Mouse (Mus musculus): ENCODE data around the gene Gmds.

- no peak for TF ChIP-seq CTCF (IDR thresholded peaks at IDR 0.05; ENCODE audit: low read depth, low read length)
- TF ChIP-seq POLR2A (IDR thresholded peaks at IDR 0.05; ENCODE audit: borderline replicate concordance, low read depth, low read length), result no peak
These were observed 527.6 kb downstream of the Gmds start for GRCm38 (mm10) chr13:31810693-31811541.

Data from bone marrow macrophage, adult 2 months (primary cell).